Mouse (Mus musculus): ENCODE measurements around the gene Sun2. TPM values are rescaled to one million over a fixed set of nuclear protein-coding genes. Genes with fewer than 3 reads are reported as not detected.

Sun2 gene
- polyA plus RNA-seq, 1 experiment from 2014 or later, result 5.5 TPM

DNA sequence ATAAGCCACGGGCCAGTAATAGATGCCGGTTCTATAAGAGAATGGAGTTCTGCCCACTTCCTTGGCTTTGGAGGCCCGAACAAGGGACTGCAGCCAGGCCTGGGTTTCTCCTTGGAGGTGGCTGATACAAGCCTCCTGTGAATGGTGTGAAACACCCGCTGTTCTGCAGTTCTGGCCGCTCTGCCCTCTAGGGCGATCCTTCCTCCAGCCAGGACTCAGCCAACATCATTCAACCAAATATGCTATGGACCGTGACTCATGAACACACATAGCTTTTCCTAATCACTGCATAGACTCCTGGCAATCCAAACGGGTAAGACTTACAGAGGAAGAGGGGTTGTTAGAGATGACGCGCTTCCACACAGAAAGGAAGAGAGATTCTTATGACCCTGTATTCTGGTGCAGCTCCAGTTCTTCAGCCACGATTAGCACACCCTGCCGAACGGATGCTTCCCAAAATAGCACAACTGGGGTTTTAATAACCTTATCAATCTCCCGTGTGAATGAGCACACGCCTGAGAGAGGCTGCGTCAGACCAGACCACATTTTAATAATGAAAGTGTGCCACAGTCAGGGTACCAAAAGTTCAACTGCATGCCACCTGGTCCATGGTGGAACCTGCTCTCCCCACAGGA lies 25.1 kb upstream of the Sun2 start:
- no peak overlapping the region for H3K27ac ChIP-seq (replicated peaks)
- H3K36me3 ChIP-seq, result peaks cover 12% of the 10 kb centered on the region
- no peak overlapping the region for H3K4me3 ChIP-seq (replicated peaks)
- peaks cover 57% of the 10 kb centered on the region for H3K4me1 ChIP-seq
- H3K9me3 ChIP-seq (replicated peaks), result no peaks in the 10 kb centered on the region
- H3K4me2 ChIP-seq, result no peak overlapping the region
- WGBS, result 71% methylated on average over 16 of the region's 16 CpGs
- H3K9ac ChIP-seq (replicated peaks), result no peak overlapping the region
- ATAC-seq (ENCODE audit: low FRiP score), result no peak
- no peaks in the 10 kb centered on the region for H3K27me3 ChIP-seq (replicated peaks)

DNA sequence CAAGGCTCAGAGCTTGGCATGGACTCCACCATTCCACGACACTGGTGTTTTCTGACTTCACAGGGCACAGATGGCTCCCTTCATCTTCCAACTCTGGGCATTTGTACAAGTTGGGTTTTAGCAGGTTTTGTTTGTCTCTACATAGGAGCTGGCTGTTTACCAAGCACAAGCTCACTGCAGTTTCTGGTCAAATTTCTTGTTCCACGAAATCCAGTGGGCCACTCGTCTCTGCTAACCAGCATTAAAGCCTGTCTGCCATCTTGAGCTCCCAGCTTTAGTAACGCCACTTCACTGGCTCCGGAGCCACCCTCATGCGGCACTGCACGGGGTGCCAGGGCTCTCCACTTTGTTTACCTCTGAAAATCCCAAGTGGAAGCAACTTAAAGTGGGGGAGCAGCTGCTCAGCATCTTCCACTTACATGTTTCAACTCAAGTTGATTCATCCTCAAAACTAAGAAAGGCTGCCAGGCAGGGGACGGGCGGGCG lies 24.3 kb upstream of the Sun2 start:
- H3K4me3 ChIP-seq (replicated peaks), result no peak overlapping the region
- 86% methylated on average over 10 of the region's 10 CpGs for WGBS
- H3K27me3 ChIP-seq (replicated peaks), result no peaks in the 10 kb centered on the region
- H3K4me2 ChIP-seq, result no peak overlapping the region
- peaks cover 19% of the 10 kb centered on the region for H3K36me3 ChIP-seq
- ATAC-seq (ENCODE audit: low FRiP score), result no peak
- H3K9ac ChIP-seq (replicated peaks), result no peak overlapping the region
- peaks cover 53% of the 10 kb centered on the region for H3K4me1 ChIP-seq
- no peak overlapping the region for H3K27ac ChIP-seq (replicated peaks)
- H3K9me3 ChIP-seq (replicated peaks), result no peaks in the 10 kb centered on the region

DNA sequence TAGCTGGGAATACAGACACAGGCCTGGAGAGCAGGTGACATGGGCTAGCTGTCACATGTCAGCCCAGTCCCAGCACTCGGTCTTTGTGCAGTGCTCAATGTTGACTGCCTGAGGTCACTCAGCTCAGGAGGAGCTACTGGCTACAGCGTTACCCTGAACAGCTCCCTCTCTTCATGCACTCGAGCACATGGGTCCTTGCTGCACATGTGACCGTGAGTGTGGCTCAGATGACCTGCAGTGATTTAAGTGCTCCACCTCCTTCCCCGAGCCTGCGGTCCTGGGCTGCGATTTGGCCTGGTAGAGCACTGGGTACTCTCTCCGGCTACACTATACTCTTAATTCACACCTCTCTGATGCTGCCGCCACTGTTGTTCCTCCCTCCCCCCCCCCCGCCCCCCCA lies 23.8 kb upstream of the Sun2 start:
- no peaks in the 10 kb centered on the region for H3K27me3 ChIP-seq (replicated peaks)
- H3K27ac ChIP-seq (replicated peaks), result no peak overlapping the region
- no peak overlapping the region for H3K9ac ChIP-seq (replicated peaks)
- no peak overlapping the region for H3K4me2 ChIP-seq
- 63% methylated on average over 10 of the region's 10 CpGs for WGBS
- H3K4me3 ChIP-seq (replicated peaks), result no peak overlapping the region
- H3K4me1 ChIP-seq, result peaks cover 49% of the 10 kb centered on the region
- no peak for ATAC-seq (ENCODE audit: low FRiP score)
- peaks cover 22% of the 10 kb centered on the region for H3K36me3 ChIP-seq
- no peaks in the 10 kb centered on the region for H3K9me3 ChIP-seq (replicated peaks)

DNA sequence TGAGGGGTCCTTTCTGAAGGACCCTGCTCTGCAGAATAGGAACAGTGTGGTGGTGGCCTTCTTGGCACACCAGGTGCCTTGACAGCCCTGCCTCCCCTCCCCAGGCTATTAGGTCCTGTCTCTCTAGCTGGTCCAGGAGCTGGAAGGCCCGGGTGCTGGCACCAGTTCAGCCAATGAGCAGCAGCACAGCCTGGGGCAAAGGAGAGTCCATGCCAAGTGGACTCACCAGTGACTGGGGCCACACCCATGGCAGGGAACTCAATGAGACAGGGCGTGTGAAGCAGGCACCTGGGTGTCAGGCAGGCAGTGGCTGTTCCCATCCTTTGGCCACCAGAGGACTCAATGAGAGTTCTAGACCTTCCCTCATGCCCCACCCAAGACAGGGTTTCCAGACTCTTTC lies 23.0 kb upstream of the Sun2 start:
- peaks cover 22% of the 10 kb centered on the region for H3K36me3 ChIP-seq
- ATAC-seq (ENCODE audit: low FRiP score), result no peak
- no peaks in the 10 kb centered on the region for H3K9me3 ChIP-seq (replicated peaks)
- H3K4me2 ChIP-seq, result no peak overlapping the region
- peaks cover 41% of the 10 kb centered on the region for H3K4me1 ChIP-seq
- WGBS, result 80% methylated on average over 2 of the region's 2 CpGs
- no peaks in the 10 kb centered on the region for H3K27me3 ChIP-seq (replicated peaks)
- H3K9ac ChIP-seq (replicated peaks), result no peak overlapping the region
- no peak overlapping the region for H3K27ac ChIP-seq (replicated peaks)
- H3K4me3 ChIP-seq (replicated peaks), result no peak overlapping the region

DNA sequence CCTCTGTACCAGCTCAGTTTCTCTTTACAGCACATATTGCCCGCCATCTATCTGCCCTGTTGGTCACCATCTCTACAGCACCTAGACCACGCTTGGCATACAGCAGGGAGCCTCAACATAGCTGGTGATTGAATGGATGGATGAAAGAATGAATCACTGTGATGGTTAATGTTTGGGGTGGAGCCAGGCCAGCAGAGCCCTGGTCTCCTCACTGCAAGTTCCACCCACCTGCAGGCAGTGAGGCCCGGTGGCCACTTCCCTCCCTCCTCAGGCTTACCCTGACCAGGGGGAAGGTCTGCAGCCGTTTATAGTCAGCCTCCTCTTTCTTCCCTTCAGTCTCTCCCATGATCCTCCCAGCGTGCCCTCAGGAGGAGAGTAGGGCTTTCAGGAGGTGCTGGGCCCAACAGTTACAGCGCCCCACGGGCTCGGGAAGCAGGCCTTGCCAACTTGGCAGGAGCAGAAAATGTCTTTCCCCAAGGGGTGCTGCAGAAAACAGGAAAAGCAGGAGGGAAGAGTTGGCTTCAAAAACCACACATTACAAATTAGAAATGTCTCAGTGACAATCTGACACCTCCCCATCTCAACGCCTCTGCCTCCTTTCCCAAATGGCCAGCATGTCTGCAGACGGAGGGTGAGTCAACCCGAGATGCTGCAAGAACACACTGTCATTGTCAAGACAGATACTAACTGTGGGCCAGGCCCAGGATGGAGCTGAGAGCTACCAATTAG lies 22.4 kb upstream of the Sun2 start:
- Histone ChIP-seq H3K9me3 (replicated peaks) (no peaks in the 10 kb centered on the region), H3K4me1 (peaks cover 37% of the 10 kb centered on the region), H3K27ac (replicated peaks) (no peak overlapping the region), H3K4me3 (replicated peaks) (no peak overlapping the region), H3K9ac (replicated peaks) (no peak overlapping the region), H3K4me2 (no peak overlapping the region), H3K27me3 (replicated peaks) (no peaks in the 10 kb centered on the region), H3K36me3 (peaks cover 22% of the 10 kb centered on the region)
- WGBS, result 79% methylated on average over 11 of the region's 11 CpGs
- no peak for ATAC-seq (ENCODE audit: low FRiP score)

DNA sequence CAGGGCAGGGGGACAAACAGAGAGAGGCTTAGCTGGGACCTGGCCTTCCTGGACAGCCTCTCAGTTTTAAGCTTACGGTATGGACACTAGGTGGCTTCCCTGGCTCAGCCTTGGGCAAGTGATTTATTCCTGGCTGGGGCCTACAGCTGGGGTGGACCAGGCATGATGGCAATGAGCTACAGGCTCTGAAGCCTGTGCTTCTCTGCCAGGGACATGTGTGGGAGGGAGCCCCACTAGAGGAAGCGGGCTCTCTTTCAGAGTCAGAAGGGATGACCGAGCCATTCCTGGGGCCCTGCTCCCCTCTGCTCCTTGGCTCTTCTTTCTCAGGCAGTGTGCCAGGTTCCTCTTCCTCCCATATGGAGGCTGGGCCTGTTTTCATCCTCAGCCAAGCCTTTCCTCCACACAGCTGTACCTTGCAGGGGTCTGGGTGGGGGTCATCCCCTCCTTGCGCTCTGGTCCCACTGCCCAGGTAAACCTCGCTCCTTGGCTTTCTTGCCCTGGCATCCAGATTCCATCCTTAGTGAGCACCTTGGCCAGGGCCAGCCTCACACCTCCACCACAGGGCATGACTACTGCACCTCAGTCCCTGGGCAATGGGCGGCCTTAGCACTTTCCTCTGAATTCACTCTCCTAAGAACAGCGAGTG lies 21.4 kb upstream of the Sun2 start:
- 89% methylated on average over 7 of the region's 7 CpGs for WGBS
- ATAC-seq (ENCODE audit: low FRiP score), result no peak

DNA sequence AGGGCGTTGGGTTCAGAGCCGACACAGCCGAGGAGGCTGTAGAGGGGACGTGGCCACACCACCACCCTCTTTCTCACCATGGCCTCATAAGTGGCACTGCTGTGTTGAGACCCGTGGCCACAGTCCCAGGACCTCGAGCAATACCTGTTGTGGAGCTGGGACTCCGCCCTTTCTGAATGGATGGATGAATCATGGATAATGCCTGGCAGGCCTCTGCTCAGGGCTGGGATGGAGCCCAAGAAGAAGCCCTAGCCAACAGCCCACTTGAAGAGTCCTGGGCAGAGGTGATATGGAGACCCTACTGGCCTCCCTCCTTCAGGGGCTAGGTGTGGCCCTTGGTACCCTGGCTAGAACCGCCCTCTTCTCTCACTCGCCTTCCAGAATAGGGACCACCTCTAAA lies 20.7 kb upstream of the Sun2 start:
- Histone ChIP-seq H3K4me3 (replicated peaks) (no peak overlapping the region), H3K27ac (replicated peaks) (no peak overlapping the region), H3K9me3 (replicated peaks) (no peaks in the 10 kb centered on the region), H3K36me3 (peaks cover 25% of the 10 kb centered on the region), H3K4me2 (no peak overlapping the region), H3K9ac (replicated peaks) (no peak overlapping the region), H3K27me3 (replicated peaks) (no peaks in the 10 kb centered on the region), H3K4me1 (peaks cover 27% of the 10 kb centered on the region)
- WGBS, result 92% methylated on average over 9 of the region's 9 CpGs
- ATAC-seq (ENCODE audit: low FRiP score), result no peak

More for the DNA sequence above, 21.4 kb upstream of the Sun2 start:
- no peak overlapping the region for H3K27ac ChIP-seq (replicated peaks)
- no peaks in the 10 kb centered on the region for H3K27me3 ChIP-seq (replicated peaks)
- H3K36me3 ChIP-seq, result peaks cover 22% of the 10 kb centered on the region
- H3K4me2 ChIP-seq, result no peak overlapping the region
- H3K9ac ChIP-seq (replicated peaks), result no peak overlapping the region
- no peaks in the 10 kb centered on the region for H3K9me3 ChIP-seq (replicated peaks)
- H3K4me3 ChIP-seq (replicated peaks), result no peak overlapping the region
- H3K4me1 ChIP-seq, result peaks cover 32% of the 10 kb centered on the region

DNA sequence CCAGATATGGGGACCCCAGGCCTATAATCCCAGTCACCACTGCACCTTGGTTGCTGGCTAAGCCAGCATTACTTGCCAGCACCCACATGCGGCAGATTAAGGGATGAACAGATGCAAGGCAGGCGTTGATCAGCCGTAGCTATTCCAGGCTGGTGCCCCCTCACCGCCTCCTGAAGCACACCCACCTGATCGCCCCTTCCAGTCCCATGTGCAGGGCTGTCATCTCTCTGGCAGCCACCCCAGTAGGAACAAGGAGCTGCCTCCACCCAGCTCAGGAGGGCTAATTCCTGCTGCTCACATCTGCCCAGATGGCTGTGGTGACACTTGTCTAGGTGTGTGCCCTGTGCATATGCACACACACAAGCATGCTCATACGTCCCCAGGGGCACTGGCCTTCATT lies 18.6 kb upstream of the Sun2 start:
- Histone ChIP-seq H3K9ac (replicated peaks) (no peak overlapping the region), H3K4me1 (peaks cover 7% of the 10 kb centered on the region; the same call in 1 of the 2 replicates), H3K4me3 (replicated peaks) (no peak overlapping the region), H3K36me3 (peaks cover 25% of the 10 kb centered on the region), H3K27me3 (replicated peaks) (no peaks in the 10 kb centered on the region), H3K4me2 (no peak overlapping the region), H3K27ac (replicated peaks) (no peak overlapping the region), H3K9me3 (replicated peaks) (no peaks in the 10 kb centered on the region)
- 88% methylated on average over 6 of the region's 6 CpGs for WGBS
- no peak for ATAC-seq (ENCODE audit: low FRiP score)

DNA sequence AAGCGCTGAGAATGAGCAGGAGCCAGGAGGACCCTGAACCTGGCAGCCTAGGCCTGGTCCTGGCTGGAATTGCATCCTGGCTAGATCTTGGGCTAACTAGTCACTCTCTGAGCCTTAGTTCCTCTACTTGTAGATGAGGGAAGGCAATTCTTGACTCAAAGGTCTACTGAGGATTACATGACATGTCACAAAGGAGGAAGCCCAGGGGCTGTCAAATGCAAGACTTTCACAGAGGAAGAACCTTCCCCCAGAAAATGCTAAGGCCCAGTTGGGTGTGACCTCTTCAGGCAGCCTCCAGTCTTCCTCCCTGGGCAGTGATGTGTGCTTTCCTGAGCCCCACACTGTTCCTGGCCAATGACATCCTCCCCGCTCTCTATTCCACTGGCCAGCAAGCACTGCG lies 14.8 kb upstream of the Sun2 start:
- Histone ChIP-seq H3K27ac (replicated peaks) (no peak overlapping the region), H3K4me3 (replicated peaks) (no peak overlapping the region), H3K9me3 (replicated peaks) (no peaks in the 10 kb centered on the region), H3K4me1 (peaks cover 4% of the 10 kb centered on the region; the same call in 1 of the 2 replicates), H3K36me3 (peaks cover 9% of the 10 kb centered on the region; the same call in 1 of the 2 replicates), H3K27me3 (replicated peaks) (no peaks in the 10 kb centered on the region), H3K9ac (replicated peaks) (no peak overlapping the region), H3K4me2 (no peak overlapping the region)
- 87% methylated on average over 3 of the region's 3 CpGs for WGBS
- no peak for ATAC-seq (ENCODE audit: low FRiP score)

DNA sequence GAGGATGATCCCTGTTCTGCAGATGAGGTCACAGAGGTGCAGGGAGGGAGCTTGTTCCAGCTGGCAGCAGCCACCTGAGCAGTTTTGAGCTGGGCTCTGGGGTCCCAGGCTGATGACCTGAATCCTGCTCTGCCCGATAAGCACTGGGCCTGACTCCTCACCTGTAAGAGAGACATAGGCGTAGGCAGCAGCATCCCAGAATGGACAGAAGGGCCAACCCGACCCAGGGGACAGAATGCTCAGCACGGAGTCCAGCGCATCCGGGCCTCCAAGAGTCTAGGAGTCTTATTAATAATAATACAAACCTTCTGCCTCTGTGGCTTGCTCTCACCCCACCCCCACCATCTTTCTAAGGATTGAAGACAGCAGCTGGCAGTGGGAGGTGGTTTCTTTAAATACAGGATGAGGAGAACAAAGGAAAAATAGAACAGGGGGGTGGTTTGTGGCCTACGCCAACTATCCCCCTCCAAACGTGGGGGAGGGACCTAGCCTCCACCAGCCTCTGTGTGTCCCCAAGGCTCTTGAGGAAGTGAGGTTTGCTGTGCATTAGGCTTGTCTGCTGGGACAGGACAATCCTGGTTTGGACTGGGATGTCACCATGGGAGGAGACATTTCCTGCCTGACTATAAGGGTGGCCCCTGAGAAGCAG lies 13.8 kb upstream of the Sun2 start:
- Histone ChIP-seq H3K36me3 (peaks cover 2% of the 10 kb centered on the region; the same call in 1 of the 2 replicates), H3K27me3 (replicated peaks) (no peaks in the 10 kb centered on the region), H3K27ac (replicated peaks) (no peak overlapping the region), H3K4me2 (no peak overlapping the region), H3K9ac (replicated peaks) (no peak overlapping the region), H3K9me3 (replicated peaks) (no peaks in the 10 kb centered on the region), H3K4me1 (peaks cover 4% of the 10 kb centered on the region; the same call in 1 of the 2 replicates), H3K4me3 (replicated peaks) (no peak overlapping the region)
- 80% methylated on average over 8 of the region's 8 CpGs for WGBS
- ATAC-seq (ENCODE audit: low FRiP score), result no peak

DNA sequence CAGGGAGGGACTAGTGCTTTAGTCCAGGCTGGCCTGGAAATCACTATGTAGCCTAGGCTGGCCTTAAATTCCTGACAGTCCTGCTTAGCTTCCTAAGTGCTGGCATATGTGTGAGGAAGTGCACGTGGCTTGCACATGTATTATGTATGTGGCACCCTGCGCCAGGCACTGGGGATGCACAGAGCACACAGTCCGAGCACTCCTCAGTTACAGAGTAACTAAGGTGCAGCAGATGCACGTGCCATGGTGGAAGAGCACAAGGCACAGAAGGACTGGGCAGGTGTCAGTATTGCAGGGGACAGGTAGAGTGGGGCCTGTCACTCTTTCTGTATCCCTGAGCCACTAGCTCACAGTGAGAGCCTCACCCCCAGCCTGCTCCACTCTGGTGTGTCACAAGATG lies 12.8 kb upstream of the Sun2 start:
- Histone ChIP-seq H3K36me3 (0 out of 2 replicates have a peak, but pooled peaks cover 2% of the 10 kb centered on the region), H3K9ac (replicated peaks) (no peak overlapping the region), H3K27ac (replicated peaks) (no peak overlapping the region), H3K9me3 (replicated peaks) (no peaks in the 10 kb centered on the region), H3K27me3 (replicated peaks) (no peaks in the 10 kb centered on the region), H3K4me2 (no peak overlapping the region), H3K4me3 (replicated peaks) (no peak overlapping the region), H3K4me1 (peaks cover 4% of the 10 kb centered on the region; the same call in 1 of the 2 replicates)
- 82% methylated on average over 4 of the region's 4 CpGs for WGBS
- ATAC-seq (ENCODE audit: low FRiP score), result no peak

Measured in neural tube, embryonic 15.5 days (tissue).